Mouse (Mus musculus): Measurements from ENCODE around the gene Tnfaip8l1. TPM values are rescaled to one million over a fixed set of nuclear protein-coding genes. Genes with fewer than 3 reads are reported as not detected.

Gene Tnfaip8l1
- total RNA-seq, 2 experiments from 2014 or later: 9.3 to 11.1 TPM

GRCm38 (mm10) chr17:56169830-56170229 lies 7.6 kb downstream of the Tnfaip8l1 start:
- intact Hi-C loops (cut with DNase I): no loop called here
- DNase-seq (ENCODE audit: extremely low spot score in 1 of 2, low spot score in 2 of 2): peak in 1 of 2 experiments; percentile 72

GRCm38 (mm10) chr17:56170636-56171035 lies 8.4 kb downstream of the Tnfaip8l1 start:
- intact Hi-C loops (cut with DNase I): no loop called here
- DNase-seq (ENCODE audit: extremely low spot score in 1 of 2, low spot score in 2 of 2): no peak

GRCm38 (mm10) chr17:56171456-56171855 lies 9.2 kb downstream of the Tnfaip8l1 start:
- no peak for DNase-seq (ENCODE audit: extremely low spot score in 1 of 2, low spot score in 2 of 2)

GRCm38 (mm10) chr17:56171881-56172280 lies 9.6 kb downstream of the Tnfaip8l1 start:
- intact Hi-C loops (cut with DNase I): no loop called here
- DNase-seq (ENCODE audit: extremely low spot score in 1 of 2, low spot score in 2 of 2): no peak

More at GRCm38 (mm10) chr17:56171456-56171855, 9.2 kb downstream of the Tnfaip8l1 start:
- intact Hi-C loops (cut with DNase I): no loop called here

- intact Hi-C loops (cut with DNase I): no loop called here
- no peak for DNase-seq (ENCODE audit: extremely low spot score in 1 of 2, low spot score in 2 of 2)
Observed at GRCm38 (mm10) chr17:56173401-56174046, 11.2 kb downstream of the Tnfaip8l1 start.

- DNase-seq (ENCODE audit: extremely low spot score in 1 of 2, low spot score in 2 of 2): no peak
- intact Hi-C loops (cut with DNase I): no loop called here
Observed at GRCm38 (mm10) chr17:56175416-56175815, 13.1 kb downstream of the Tnfaip8l1 start.

GRCm38 (mm10) chr17:56182975-56183657 lies 20.8 kb downstream of the Tnfaip8l1 start:
- intact Hi-C loops (cut with DNase I): no loop called here
- no peak for DNase-seq (ENCODE audit: extremely low spot score in 1 of 2, low spot score in 2 of 2)

- intact Hi-C loops (cut with DNase I): no loop called here
- DNase-seq (ENCODE audit: extremely low spot score in 1 of 2, low spot score in 2 of 2): peak; percentile 95 to 98
Observed at GRCm38 (mm10) chr17:56183658-56184103, 21.4 kb downstream of the Tnfaip8l1 start, which contains the start of gene Mydgf. Mydgf (minus strand) TSS chr17:56183920.

GRCm38 (mm10) chr17:56185281-56186141 lies 23.2 kb downstream of the Tnfaip8l1 start:
- intact Hi-C loops (cut with DNase I): no loop called here
- peak; percentile 54 to 75 for DNase-seq (ENCODE audit: extremely low spot score in 1 of 2, low spot score in 2 of 2)

- intact Hi-C loops (cut with DNase I): no loop called here
- DNase-seq (ENCODE audit: extremely low spot score in 1 of 2, low spot score in 2 of 2): no peak
Observed at GRCm38 (mm10) chr17:56191266-56191665, 29.0 kb downstream of the Tnfaip8l1 start.

- intact Hi-C loops (cut with DNase I): no loop called here
- no peak for DNase-seq (ENCODE audit: extremely low spot score in 1 of 2, low spot score in 2 of 2)
Observed at GRCm38 (mm10) chr17:56194357-56194756, 32.1 kb downstream of the Tnfaip8l1 start.

GRCm38 (mm10) chr17:56194765-56195164 lies 32.5 kb downstream of the Tnfaip8l1 start:
- intact Hi-C loops (cut with DNase I): no loop called here

GRCm38 (mm10) chr17:56196860-56197259 lies 34.6 kb downstream of the Tnfaip8l1 start:
- intact Hi-C loops (cut with DNase I): no loop called here

More at GRCm38 (mm10) chr17:56194765-56195164, 32.5 kb downstream of the Tnfaip8l1 start:
- DNase-seq (ENCODE audit: extremely low spot score in 1 of 2, low spot score in 2 of 2): no peak

GRCm38 (mm10) chr17:56200586-56200985 lies 38.3 kb downstream of the Tnfaip8l1 start:
- intact Hi-C loops (cut with DNase I): no loop called here
- no peak for DNase-seq (ENCODE audit: extremely low spot score in 1 of 2, low spot score in 2 of 2)

More at GRCm38 (mm10) chr17:56196860-56197259, 34.6 kb downstream of the Tnfaip8l1 start:
- DNase-seq (ENCODE audit: extremely low spot score in 1 of 2, low spot score in 2 of 2): no peak

- no peak for DNase-seq (ENCODE audit: extremely low spot score in 1 of 2, low spot score in 2 of 2)
- intact Hi-C loops (cut with DNase I): no loop called here
Observed at GRCm38 (mm10) chr17:56201642-56202041, 39.4 kb downstream of the Tnfaip8l1 start.

- intact Hi-C loops (cut with DNase I): no loop called here
- no peak for DNase-seq (ENCODE audit: extremely low spot score in 1 of 2, low spot score in 2 of 2)
Observed at GRCm38 (mm10) chr17:56202476-56202875, 40.2 kb downstream of the Tnfaip8l1 start.

GRCm38 (mm10) chr17:56203729-56204128 lies 41.5 kb downstream of the Tnfaip8l1 start:
- DNase-seq (ENCODE audit: extremely low spot score in 1 of 2, low spot score in 2 of 2): no peak
- intact Hi-C loops (cut with DNase I): no loop called here

GRCm38 (mm10) chr17:56206276-56206884 lies 44.1 kb downstream of the Tnfaip8l1 start:
- intact Hi-C loops (cut with DNase I): no loop called here
- no peak for DNase-seq (ENCODE audit: extremely low spot score in 1 of 2, low spot score in 2 of 2)
